Mouse (Mus musculus) forebrain, embryonic 14.5 days (tissue): ENCODE data around the gene Sytl2. TPM values are rescaled to one million over a fixed set of nuclear protein-coding genes. Genes with fewer than 3 reads are reported as not detected.

Experiments
- ATAC-seq: fragments of 200-750 bp; cut with Nextera tagmentation; 2 replicates; pipeline ENCODE4 v1.8.0; 2017; ENCODE audit warnings: mild to moderate bottlenecking, moderate library complexity
- DNase-seq: peaks from one replicate; pipeline ENCODE4 v3.0.0-alpha.2; 2015; ENCODE audit warnings: low spot score
- H3K27ac ChIP-seq: fragments of 300-500 bp; sonication (generic); 2 replicates; pipeline ENCODE4 v1.5.1; 2014; ENCODE audit warnings: low read depth, mild to moderate bottlenecking, control low read depth, low read length, moderate library complexity
- H3K27me3 ChIP-seq: fragments of 300-500 bp; sonication (generic); replicated peaks from 2 replicates; pipeline ENCODE4 v1.6.1; 2014; ENCODE audit warnings: low read length, control low read depth, mixed read lengths; ENCODE audit not compliant: control insufficient read depth, insufficient read depth
- H3K36me3 ChIP-seq: fragments of 300-500 bp; sonication (generic); 2 replicates; pipeline ENCODE4 v1.6.1; 2014; ENCODE audit warnings: low read length, control low read depth; ENCODE audit not compliant: control insufficient read depth, insufficient read depth
- H3K4me1 ChIP-seq: fragments of 300-500 bp; sonication (generic); 2 replicates; pipeline ENCODE4 v1.6.1; 2014; ENCODE audit warnings: antibody characterized with exemption, low read length, control low read depth; ENCODE audit not compliant: control insufficient read depth, insufficient read depth
- H3K4me2 ChIP-seq: fragments of 300-500 bp; sonication (generic); 2 replicates; pipeline ENCODE4 v1.6.1; 2014; ENCODE audit warnings: mild to moderate bottlenecking, control low read depth, low read length
- H3K4me3 ChIP-seq: fragments of 300-500 bp; sonication (generic); 2 replicates; pipeline ENCODE4 v1.5.1; 2014; ENCODE audit warnings: low read depth, low read length, control low read depth
- H3K9ac ChIP-seq: fragments of 300-500 bp; sonication (generic); 2 replicates; pipeline ENCODE4 v1.6.1; 2014; ENCODE audit warnings: mild to moderate bottlenecking, low read length, control low read depth, moderate library complexity
- H3K9me3 ChIP-seq: fragments of 300-500 bp; sonication (generic); replicated peaks from 2 replicates; pipeline ENCODE4 v1.6.1; 2016; ENCODE audit warnings: low read length, control low read depth, mixed read lengths; ENCODE audit not compliant: control insufficient read depth
- WGBS: fragments of 180-500 bp; shearing (Covaris S2); extraction: QIAGEN DNeasy Blood & Tissue Kit; methylation state at CpG from one replicate; pipeline ENCODE4 v1.1.7; 2014; 5-methylcytosine and 5-hydroxymethylcytosine counted together
- polyA plus RNA-seq: library from polyadenylated mRNA; unstranded; fragments of >200 nt; fragmentation: Nextera tagmentation; extraction: Ambion mirVana; gene quantifications from 2 replicates; pipeline ENCODE4 v1.2.1, GENCODE M21; 2014

Gene Sytl2
- polyA plus RNA-seq, 1 experiment from 2014 or later, result 1.2 TPM

GRCm38 (mm10) chr7:90325166-90325565 lies 23.1 kb downstream of the Sytl2 start:
- DNase-seq (no peak), ATAC-seq (no peak)
- Histone ChIP-seq H3K4me3 (no peak overlapping the region), H3K4me2 (no peak overlapping the region), H3K27me3 (no peaks in the 10 kb centered on the region), H3K4me1 (no peaks in the 10 kb centered on the region), H3K27ac (no peak overlapping the region), H3K36me3 (no peaks in the 10 kb centered on the region), H3K9me3 (no peaks in the 10 kb centered on the region), H3K9ac (no peak overlapping the region)
- WGBS, result 93% methylated on average over 4 of the region's 4 CpGs

- WGBS, result 89% methylated on average over 1 of the region's 1 CpGs
- Histone ChIP-seq H3K9me3 (no peaks in the 10 kb centered on the region), H3K4me1 (no peaks in the 10 kb centered on the region), H3K4me3 (no peak overlapping the region), H3K9ac (no peak overlapping the region), H3K4me2 (no peak overlapping the region), H3K27ac (no peak overlapping the region), H3K36me3 (no peaks in the 10 kb centered on the region), H3K27me3 (no peaks in the 10 kb centered on the region)
- no peak for ATAC-seq
- DNase-seq, result no peak
These were observed 28.1 kb downstream of the Sytl2 start for GRCm38 (mm10) chr7:90330200-90330599.

- 89% methylated on average over 3 of the region's 3 CpGs for WGBS
- H3K27me3 ChIP-seq, result no peaks in the 10 kb centered on the region
- H3K4me2 ChIP-seq, result no peak overlapping the region
- no peak for ATAC-seq
- no peak for DNase-seq
- no peak overlapping the region for H3K9ac ChIP-seq
- no peaks in the 10 kb centered on the region for H3K9me3 ChIP-seq
- H3K4me1 ChIP-seq, result no peaks in the 10 kb centered on the region
- no peak overlapping the region for H3K4me3 ChIP-seq
- H3K36me3 ChIP-seq, result no peaks in the 10 kb centered on the region
- no peak overlapping the region for H3K27ac ChIP-seq
These were observed 30.5 kb downstream of the Sytl2 start for GRCm38 (mm10) chr7:90332483-90333065.

- Histone ChIP-seq H3K9ac (no peak overlapping the region), H3K4me3 (no peak overlapping the region)
These were observed 32.3 kb downstream of the Sytl2 start for GRCm38 (mm10) chr7:90334362-90334761.

GRCm38 (mm10) chr7:90334831-90335230 lies 32.8 kb downstream of the Sytl2 start:
- 87% methylated on average over 3 of the region's 3 CpGs for WGBS
- H3K9ac ChIP-seq, result no peak overlapping the region

More at GRCm38 (mm10) chr7:90334362-90334761, 32.3 kb downstream of the Sytl2 start:
- Histone ChIP-seq H3K36me3 (no peaks in the 10 kb centered on the region), H3K27ac (no peak overlapping the region), H3K9me3 (no peaks in the 10 kb centered on the region), H3K4me1 (no peaks in the 10 kb centered on the region), H3K4me2 (no peak overlapping the region), H3K27me3 (no peaks in the 10 kb centered on the region)
- 87% methylated on average over 6 of the region's 6 CpGs for WGBS
- DNase-seq (no peak), ATAC-seq (no peak)

GRCm38 (mm10) chr7:90335755-90336194 lies 33.7 kb downstream of the Sytl2 start:
- Histone ChIP-seq H3K4me1 (no peaks in the 10 kb centered on the region), H3K4me3 (no peak overlapping the region), H3K4me2 (no peak overlapping the region), H3K36me3 (no peaks in the 10 kb centered on the region), H3K27ac (no peak overlapping the region), H3K27me3 (no peaks in the 10 kb centered on the region), H3K9ac (no peak overlapping the region), H3K9me3 (no peaks in the 10 kb centered on the region)
- DNase-seq (no peak), ATAC-seq (no peak)
- 54% methylated on average over 3 of the region's 3 CpGs for WGBS

More at GRCm38 (mm10) chr7:90334831-90335230, 32.8 kb downstream of the Sytl2 start:
- no peaks in the 10 kb centered on the region for H3K36me3 ChIP-seq
- no peaks in the 10 kb centered on the region for H3K4me1 ChIP-seq
- H3K9me3 ChIP-seq, result no peaks in the 10 kb centered on the region
- no peak overlapping the region for H3K4me3 ChIP-seq
- H3K4me2 ChIP-seq, result no peak overlapping the region
- DNase-seq (no peak), ATAC-seq (no peak)
- no peaks in the 10 kb centered on the region for H3K27me3 ChIP-seq
- no peak overlapping the region for H3K27ac ChIP-seq

- no peaks in the 10 kb centered on the region for H3K36me3 ChIP-seq
- ATAC-seq, result no peak
- H3K9me3 ChIP-seq, result no peaks in the 10 kb centered on the region
- H3K9ac ChIP-seq, result no peak overlapping the region
- H3K4me1 ChIP-seq, result no peaks in the 10 kb centered on the region
- H3K27ac ChIP-seq, result no peak overlapping the region
- DNase-seq, result no peak
- H3K4me2 ChIP-seq, result no peak overlapping the region
- 56% methylated on average over 12 of the region's 12 CpGs for WGBS
- H3K4me3 ChIP-seq, result no peak overlapping the region
- H3K27me3 ChIP-seq, result no peaks in the 10 kb centered on the region
These were observed 39.3 kb downstream of the Sytl2 start for GRCm38 (mm10) chr7:90341212-90341957.

GRCm38 (mm10) chr7:90344903-90345302 lies 42.9 kb downstream of the Sytl2 start:
- H3K4me3 ChIP-seq, result no peak overlapping the region
- ATAC-seq (no peak), DNase-seq (no peak)
- H3K9me3 ChIP-seq, result no peaks in the 10 kb centered on the region
- no peak overlapping the region for H3K4me2 ChIP-seq
- H3K36me3 ChIP-seq, result no peaks in the 10 kb centered on the region
- H3K27ac ChIP-seq, result no peak overlapping the region
- H3K27me3 ChIP-seq, result no peaks in the 10 kb centered on the region
- 78% methylated on average over 3 of the region's 3 CpGs for WGBS
- H3K9ac ChIP-seq, result no peak overlapping the region
- H3K4me1 ChIP-seq, result no peaks in the 10 kb centered on the region

GRCm38 (mm10) chr7:90347779-90348437 lies 45.9 kb downstream of the Sytl2 start:
- DNase-seq, result no peak

More at GRCm38 (mm10) chr7:90347779-90348437, 45.9 kb downstream of the Sytl2 start:
- Histone ChIP-seq H3K27ac (no peak overlapping the region), H3K9ac (no peak overlapping the region), H3K36me3 (no peaks in the 10 kb centered on the region), H3K4me3 (no peak overlapping the region), H3K4me2 (no peak overlapping the region), H3K4me1 (no peaks in the 10 kb centered on the region), H3K9me3 (no peaks in the 10 kb centered on the region), H3K27me3 (no peaks in the 10 kb centered on the region)
- 88% methylated on average over 5 of the region's 5 CpGs for WGBS
- ATAC-seq, result no peak
